Mouse (Mus musculus) lung, adult 2 months (tissue): ENCODE measurements around the gene Trp53i11.

Experiments used
- CTCF ChIP-seq: fragments of 200-500 bp; IDR thresholded peaks from 2 replicates; pipeline ENCODE4 v1.5.1; 2011; ENCODE audit warnings: mild to moderate bottlenecking, low read length, control low read depth; ENCODE audit not compliant: insufficient read depth
- POLR2A ChIP-seq: fragments of 200-500 bp; IDR thresholded peaks from 2 replicates; pipeline ENCODE4 v1.6.1; 2011; ENCODE audit warnings: low read depth, mild to moderate bottlenecking, control low read depth, low read length, borderline replicate concordance; ENCODE audit errors: extremely low read depth

- TF ChIP-seq POLR2A (no peak), CTCF (no peak)
Observed at GRCm38 (mm10) chr2:93201997-93202396, 14.6 kb downstream of the Trp53i11 start.
